Mouse (Mus musculus) adrenal gland, adult 8-10 months (tissue): Measurements from ENCODE around the gene Emd. TPM values are rescaled to one million over a fixed set of nuclear protein-coding genes. Genes with fewer than 3 reads are reported as not detected.

Experiments used
- DNase-seq: peaks from one replicate; pipeline ENCODE4 v3.0.0; 2022
- microRNA-seq, 2 experiments: library from miRNA; unstranded; fragments of <30 nt; microRNA quantifications; one replicate each; pipeline ENCODE4 v1.2.0; 2022
- total RNA-seq, 4 experiments: library from RNA; stranded (reverse); gene quantifications; 2 replicates each; pipeline ENCODE4 v1.2.4; 2022

Gene Emd
- total RNA-seq, 4 experiments from 2014 or later, result 47.9 to 68.8 (median 57.1) TPM

DNA sequence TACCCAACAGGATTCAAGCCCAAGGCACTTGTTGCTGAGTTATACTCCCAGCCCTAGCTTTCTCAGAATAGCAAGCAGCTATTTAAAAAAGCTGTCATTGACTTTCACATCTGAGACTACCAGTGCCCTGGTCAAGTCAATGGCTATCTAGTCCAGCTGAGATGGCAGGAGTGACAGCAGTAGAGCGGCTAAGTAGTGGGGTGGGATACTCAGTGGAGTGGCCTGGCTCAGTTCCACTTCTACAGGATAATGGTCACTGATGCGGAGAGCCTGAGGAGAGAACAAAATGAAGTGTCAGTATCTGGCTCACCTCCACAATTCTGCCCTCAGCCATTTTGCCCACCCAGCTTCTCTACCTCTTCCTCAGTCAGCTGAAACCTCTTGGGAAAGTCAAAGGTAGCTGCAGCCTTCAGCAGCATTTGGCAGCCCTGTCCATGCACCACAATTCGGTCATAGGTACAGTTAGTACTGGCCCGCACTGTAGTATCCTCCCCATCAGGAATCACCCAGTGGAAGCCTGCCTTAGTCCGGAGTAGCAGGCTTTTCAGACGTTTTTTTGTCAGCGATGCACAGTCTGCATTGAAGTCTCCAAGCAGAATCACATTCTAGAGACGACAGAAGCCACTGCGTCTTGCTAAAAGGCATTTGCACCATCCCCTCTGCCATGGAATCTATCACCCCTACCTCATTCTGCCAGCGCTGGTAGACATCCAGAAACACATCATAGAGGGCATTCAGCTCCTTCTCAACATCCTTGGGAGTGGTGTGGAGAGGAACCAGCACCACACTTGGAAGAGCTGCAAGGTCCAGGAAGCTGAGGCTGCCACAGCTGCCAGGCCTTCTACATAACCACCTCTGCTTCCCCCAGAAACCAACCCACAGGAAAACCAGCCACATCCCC is 19.2 kb downstream of the Emd start:
- no peak for DNase-seq

DNA sequence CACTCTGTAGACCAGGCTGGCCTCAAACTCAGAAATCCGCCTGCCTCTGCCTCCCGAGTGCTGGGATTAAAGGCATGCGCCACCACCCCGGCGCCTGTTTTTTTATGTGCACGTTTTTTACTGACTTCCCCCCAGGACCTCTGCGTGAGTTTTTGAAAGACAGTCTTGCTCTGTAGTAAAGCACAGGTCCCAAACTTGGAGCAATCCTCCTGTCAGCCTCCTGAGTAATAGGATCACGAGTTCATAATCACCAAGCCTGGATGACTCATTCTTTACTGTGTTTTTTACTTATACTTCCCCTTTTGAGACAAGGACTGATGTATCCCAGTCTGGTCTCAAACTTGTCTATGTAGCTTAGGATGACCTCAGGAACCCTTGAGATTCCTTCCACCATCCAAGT is 23.4 kb downstream of the Emd start:
- no peak for DNase-seq

DNA sequence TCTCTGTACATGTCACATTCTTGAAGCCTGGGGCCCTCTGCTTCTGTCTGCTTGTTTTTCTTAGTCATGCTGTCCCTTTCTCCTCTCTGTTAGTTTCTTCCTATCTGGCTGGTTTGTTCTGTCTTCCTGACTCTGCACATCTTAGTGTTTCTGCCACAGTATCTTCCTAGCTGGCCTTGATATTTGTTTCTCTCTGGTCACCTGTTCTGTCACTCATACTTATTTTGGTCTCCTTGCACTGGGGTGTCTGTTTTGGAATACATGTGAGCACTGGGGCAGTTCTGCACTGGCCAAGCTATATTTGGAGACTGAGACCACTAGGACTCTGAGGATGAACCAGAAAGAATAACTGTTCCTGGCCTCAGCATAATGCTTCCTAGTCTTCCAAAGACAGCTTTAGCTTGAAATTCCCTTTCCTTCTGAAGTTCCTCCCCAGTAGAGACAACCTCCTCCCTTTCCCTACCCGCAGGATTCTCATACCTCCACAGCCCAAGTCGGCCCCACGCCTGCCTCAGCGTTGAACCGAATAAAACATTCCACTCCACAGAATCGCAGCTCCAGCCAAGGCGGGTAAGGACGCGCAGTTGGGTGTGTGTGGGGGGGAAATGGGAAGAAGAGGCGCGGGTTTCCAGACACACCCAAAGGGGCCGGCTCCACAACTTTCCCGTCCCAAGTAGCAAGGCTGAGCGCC is 26.7 kb downstream of the Emd start:
- no peak for DNase-seq

DNA sequence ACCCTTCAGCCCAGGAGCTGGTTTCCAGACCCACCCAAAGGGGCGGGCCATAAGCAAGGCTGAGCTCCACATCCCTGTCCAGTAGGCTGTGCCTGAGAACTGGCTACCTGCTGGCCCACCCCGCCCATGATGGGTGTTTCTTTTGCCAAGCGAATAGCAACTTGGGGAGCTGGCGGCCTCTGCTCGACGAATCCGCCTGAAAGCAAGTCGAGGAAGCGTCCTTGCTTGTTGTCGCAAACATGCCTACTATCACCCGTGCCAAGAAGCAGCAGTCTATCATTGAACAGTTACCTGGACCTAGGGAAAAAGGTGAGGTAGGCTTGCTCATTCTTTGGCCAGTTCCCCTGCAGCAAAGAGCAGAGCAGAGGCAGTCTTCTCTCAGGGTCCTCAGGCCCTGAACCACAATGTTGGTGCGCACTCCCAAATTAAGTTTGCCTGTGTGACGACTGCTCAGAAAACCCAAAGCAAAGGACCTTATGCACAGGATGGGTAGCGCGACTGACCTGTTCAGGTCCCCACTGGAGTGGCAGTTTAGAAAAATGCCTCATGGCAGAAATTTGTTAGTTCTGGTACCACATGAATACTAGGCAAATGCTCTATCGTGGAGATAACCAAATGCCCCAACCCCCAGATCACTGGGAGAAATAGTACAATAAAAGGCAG is 27.4 kb downstream of the Emd start, which contains the start of the genes Taz and Dnase1l1:
Gene Taz, plus strand, starts transcription at position 181 of the 663 bp plus-strand sequence.
Gene Dnase1l1, minus strand, starts transcription at position 606 of the 663 bp plus-strand sequence.
- DNase-seq, result peak; percentile 86

DNA sequence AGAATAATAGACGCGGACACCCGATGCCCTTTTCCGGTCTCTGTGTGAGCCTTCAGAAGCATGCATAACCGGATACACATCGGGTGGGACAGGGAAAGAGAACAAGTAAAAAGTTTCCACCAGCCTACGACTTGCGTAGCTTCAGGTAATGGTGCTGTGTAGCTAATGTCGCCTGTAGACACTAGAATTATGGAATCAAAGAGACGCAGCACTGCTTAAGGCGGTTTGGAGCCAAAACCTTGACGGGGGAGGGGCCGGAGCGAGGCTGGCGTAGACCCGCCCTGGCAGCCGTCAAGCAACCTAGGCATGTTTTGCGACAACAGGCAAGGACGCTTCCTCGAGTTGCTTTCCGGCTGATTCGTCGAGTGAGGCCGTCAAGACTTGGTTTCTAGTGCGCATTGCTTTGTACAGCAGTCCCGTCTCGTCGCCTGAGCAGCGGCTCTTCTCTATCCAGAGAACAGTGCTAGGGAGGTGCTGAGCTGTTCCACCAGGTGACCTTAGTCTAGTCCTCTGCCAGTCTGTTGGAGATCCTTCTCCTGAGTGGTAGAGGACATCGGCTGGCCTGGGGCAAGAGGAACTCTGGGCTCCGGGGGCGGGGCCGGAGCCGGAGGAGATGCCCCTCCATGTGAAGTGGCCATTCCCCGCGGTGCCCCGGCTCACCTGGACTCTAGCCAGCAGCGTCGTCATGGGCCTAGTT is 28.1 kb downstream of the Emd start:
- peak; percentile 79 for DNase-seq

DNA sequence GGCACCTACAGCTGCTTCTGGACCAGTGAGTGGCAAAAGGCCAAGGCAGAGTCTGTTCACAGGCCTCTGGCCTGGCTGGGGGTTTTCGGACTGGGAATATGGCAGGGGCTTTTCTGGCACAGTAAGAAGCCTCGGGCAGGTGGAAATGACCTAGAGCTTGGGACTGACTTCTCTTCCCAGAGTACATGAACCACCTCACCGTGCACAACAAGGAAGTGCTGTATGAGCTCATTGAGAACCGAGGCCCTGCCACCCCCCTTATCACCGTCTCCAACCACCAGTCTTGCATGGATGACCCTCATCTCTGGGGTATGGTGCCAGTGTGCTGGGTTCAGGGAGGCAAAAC is 28.6 kb downstream of the Emd start:
- DNase-seq, result no peak

DNA sequence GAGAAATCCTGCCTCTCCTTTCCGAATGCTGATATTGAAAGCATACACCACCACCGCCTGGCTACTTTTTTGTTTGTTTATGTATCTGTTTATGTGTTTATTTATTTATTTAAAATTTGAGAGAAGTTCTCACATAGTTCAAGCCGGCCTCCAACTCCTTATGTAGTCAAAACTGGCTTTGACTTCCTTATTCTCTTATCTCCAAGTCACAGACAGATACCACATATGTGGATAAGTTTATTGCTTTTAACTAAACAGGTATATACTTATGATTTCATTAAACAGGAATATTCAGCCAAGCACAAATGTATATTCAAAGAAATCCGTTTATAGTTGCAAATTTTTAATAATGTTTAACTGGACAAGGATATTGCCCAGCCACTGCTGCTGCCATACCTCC is 38.9 kb downstream of the Emd start:
- DNase-seq, result no peak

DNA sequence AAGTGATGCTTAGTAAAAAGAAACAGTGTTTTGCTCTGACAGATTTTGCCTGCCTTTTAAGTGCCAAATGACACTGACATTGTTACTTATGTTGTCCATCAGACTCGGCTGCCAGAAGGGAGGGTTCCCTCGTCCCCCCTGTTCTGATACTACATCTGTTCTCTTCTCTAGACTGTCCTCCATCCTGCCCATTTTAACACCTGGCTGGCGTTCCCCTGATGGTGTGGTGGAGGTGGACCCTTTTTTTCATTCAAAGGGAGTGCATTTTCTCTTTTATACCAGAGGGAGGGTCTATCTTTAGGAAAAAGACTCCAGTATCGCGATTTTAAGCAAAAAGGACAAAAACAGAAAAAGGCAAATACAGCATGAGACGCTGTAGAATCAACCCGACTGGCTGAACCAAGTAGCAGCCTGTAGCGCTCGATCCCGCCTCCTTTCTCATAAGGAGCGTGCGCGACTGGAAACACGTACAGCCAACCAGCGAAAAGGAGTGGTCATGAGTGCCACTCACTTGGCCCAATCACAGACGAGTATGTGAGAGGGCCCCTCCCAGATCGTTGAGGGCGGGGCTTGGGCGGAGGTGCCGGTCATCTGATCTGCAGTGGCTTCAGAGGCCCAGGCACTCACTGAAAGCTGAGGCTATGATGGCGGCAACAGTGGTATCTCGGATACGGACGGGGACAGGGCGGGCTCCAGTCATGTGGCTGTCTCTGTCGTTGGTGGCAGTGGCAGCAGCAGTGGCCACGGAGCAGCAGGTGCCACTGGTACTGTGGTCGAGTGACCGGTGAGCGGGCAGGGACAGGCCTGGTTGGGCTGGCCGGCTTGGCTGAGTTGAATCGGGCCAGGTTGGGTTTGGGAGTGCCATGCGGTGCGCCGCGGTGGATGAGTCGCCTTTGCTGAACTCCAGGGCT is 42.3 kb downstream of the Emd start, which contains the start of gene Atp6ap1:
Gene Atp6ap1, plus strand, starts transcription at position 560 of the 911 bp plus-strand sequence.
- peak; percentile 93 for DNase-seq

DNA sequence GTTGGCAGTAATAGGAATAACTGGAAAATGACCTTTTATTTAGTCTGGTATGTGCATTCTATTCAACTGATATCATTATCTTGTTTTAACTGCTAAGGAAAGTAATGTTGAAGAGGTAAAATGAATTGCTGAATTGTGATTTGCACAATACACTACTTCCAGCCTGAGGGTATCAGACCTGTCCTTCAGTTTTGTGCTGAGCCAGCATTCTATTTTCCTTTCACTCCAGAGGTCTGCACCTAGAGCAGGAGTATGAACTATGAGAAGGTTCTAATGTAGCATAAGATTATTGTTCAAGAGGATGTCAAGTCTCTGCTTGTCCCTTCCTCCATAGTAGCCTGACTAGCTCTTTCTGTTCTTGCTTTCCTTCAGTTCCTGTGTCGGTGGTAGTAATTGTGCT is 43.9 kb downstream of the Emd start:
- no peak for DNase-seq

DNA sequence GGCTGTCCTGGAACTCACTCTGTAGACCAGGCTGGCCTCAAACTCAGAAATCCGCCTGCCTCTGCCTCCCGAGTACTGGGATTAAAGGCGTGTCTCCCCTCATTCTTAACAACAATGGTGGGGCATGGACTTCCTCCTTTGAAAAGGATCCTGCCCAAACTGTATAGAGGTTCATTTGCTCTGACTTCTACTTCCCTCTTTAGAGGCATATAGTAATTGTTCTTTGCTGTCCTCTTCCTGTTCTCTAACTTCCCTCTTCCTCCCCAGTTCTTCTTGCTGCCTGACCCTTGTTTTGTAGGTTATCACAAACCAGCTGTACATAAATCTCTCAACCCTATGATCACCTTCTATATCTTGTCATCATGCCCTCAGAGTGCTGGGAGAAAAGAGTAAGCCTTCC is 45.2 kb downstream of the Emd start:
- no peak for DNase-seq

DNA sequence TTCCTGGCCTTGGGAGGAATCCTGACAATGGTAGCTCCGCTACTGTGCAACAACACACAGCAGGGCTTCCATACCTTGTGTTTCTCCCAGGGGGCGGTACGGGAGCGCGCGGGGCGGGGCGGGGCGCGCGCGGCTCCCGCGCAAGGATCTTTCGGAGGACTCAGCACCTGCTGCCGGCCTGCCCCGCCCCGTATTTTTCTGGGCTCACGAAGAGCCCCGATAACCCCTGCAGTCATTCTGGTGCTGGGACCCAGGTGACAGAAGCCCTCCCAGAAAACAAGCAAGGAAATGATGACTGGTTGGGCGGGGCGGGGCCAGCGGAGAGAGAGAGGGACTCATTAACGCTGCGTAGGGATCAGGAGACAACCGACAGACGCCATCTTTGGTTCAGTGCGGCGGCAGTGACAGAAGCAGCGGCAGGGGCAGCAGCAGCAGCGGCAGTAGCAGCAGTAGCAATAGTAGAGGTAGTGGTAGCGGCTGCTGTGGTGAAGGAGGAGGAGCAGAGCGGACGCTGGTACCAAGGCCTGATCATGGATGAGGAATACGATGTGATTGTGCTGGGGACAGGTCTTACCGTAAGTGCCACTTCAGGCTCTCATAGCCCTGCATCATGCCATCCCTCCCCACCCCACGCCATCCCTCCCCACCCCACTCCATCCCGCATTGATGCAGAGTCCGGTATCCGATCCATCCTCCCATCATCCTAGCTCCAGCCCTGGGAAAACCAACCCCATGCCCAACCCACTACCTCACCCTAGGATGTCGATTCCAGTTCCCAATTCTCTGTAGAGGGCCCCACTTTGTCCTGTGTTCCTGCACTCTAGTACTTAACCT is 50.6 kb downstream of the Emd start, which contains the start of gene Gdi1:
Gene Gdi1, plus strand, starts transcription at position 132 of the 834 bp plus-strand sequence.
- peak; percentile 43 for DNase-seq

Small RNA genes within 50 kb of the gene (microRNA-seq; reads per million reads assigned to microRNA genes)
- gene Mir7091, result 0 to 0.17 reads per million in 2 experiments

Other genes starting within 250 kb of the Emd start
- 100 to 1,000 TPM; 109 to 154 (median 129) TPM for gene Irak1, start 230.8 kb upstream of the Emd start, total RNA-seq
- not detected for gene Opn1mw, start 127.2 kb upstream of the Emd start, total RNA-seq
- 10 to 100 TPM; 37.8 to 56.5 (median 46.9) TPM for gene Mecp2, start 119.3 kb upstream of the Emd start, total RNA-seq
- gene Tex28, start 86.8 kb upstream of the Emd start, total RNA-seq, result not detected
- not detected for gene Tktl1, start 77.4 kb upstream of the Emd start, total RNA-seq
- 100 to 1,000 TPM; 133 to 200 (median 168) TPM for gene Flna, start 4.9 kb upstream of the Emd start, total RNA-seq
- gene Rpl10, start 16.1 kb downstream of the Emd start, total RNA-seq, result 100 to 1,000 TPM; 315 to 542 (median 416) TPM
- gene Taz, start 27.2 kb downstream of the Emd start, total RNA-seq, result 100 to 1,000 TPM in 2 of 4 experiments, 10 to 100 TPM in 2; 82.9 to 124 (median 103) TPM
- 10 to 100 TPM; 16.3 to 28.6 (median 21.8) TPM for gene Dnase1l1, start 27.6 kb downstream of the Emd start, total RNA-seq
- 100 to 1,000 TPM; 246 to 263 (median 258) TPM for gene Atp6ap1, start 42.4 kb downstream of the Emd start, total RNA-seq
- gene Gdi1, start 50.3 kb downstream of the Emd start, total RNA-seq, result 100 to 1,000 TPM; 219 to 342 (median 266) TPM
- 10 to 100 TPM; 62.3 to 82.0 (median 71.6) TPM for gene Fam50a, start 58.3 kb downstream of the Emd start, total RNA-seq
- 10 to 100 TPM in 3 of 4 experiments, 1 to 10 TPM in 1; 7.2 to 29.6 (median 19.1) TPM for gene Plxna3, start 74.4 kb downstream of the Emd start, total RNA-seq
- 10 to 100 TPM; 50.0 to 63.9 (median 53.6) TPM for gene Lage3, start 98.9 kb downstream of the Emd start, total RNA-seq
- 10 to 100 TPM; 65.7 to 68.0 (median 66.7) TPM for gene Ubl4a, start 118.5 kb downstream of the Emd start, total RNA-seq
- gene Slc10a3, start 118.7 kb downstream of the Emd start, total RNA-seq, result 10 to 100 TPM; 22.6 to 29.6 (median 26.1) TPM
- gene Fam3a, start 138.6 kb downstream of the Emd start, total RNA-seq, result 10 to 100 TPM; 25.4 to 44.8 (median 33.5) TPM
- gene Ikbkg, start 138.6 kb downstream of the Emd start, total RNA-seq, result 100 to 1,000 TPM in 2 of 4 experiments, 10 to 100 TPM in 2; 68.7 to 107 (median 88.8) TPM
- gene G6pdx, start 174.5 kb downstream of the Emd start, total RNA-seq, result 100 to 1,000 TPM; 190 to 204 (median 198) TPM
- gene Gm6880, start 226.7 kb downstream of the Emd start, total RNA-seq, result not detected